Mouse (Mus musculus) midbrain, embryonic 10.5 days (tissue): ENCODE measurements at regions not wholly inside any gene's neighbourhood (a gene's known extent, or its start where the extent isn't known, plus 50 kb on each side); places are given as distances from the start of the nearest gene placed in this dataset.

ENCODE experiments used
- DNase-seq: peaks from one replicate; pipeline ENCODE4 v3.0.0-alpha.2; 2017; ENCODE audit warnings: low spot score
- H3K27ac ChIP-seq: fragments of 300-500 bp; sonication (generic); replicated peaks from 2 replicates; pipeline ENCODE4 v1.5.1; 2016; ENCODE audit warnings: mild to moderate bottlenecking
- H3K27me3 ChIP-seq: fragments of 300-500 bp; sonication (generic); 2 replicates; pipeline ENCODE4 v1.6.1; 2016; ENCODE audit warnings: low read depth, mild to moderate bottlenecking; ENCODE audit not compliant: poor library complexity, severe bottlenecking
- H3K36me3 ChIP-seq: fragments of 300-500 bp; sonication (generic); 2 replicates; pipeline ENCODE4 v1.6.1; 2016; ENCODE audit warnings: mild to moderate bottlenecking, moderate library complexity
- H3K4me1 ChIP-seq: fragments of 300-500 bp; sonication (generic); 2 replicates; pipeline ENCODE4 v1.6.1; 2016
- H3K4me3 ChIP-seq: fragments of 300-500 bp; sonication (generic); 2 replicates; pipeline ENCODE4 v1.5.1; 2016; ENCODE audit warnings: mild to moderate bottlenecking, moderate library complexity
- H3K9me3 ChIP-seq: fragments of 300-500 bp; sonication (generic); replicated peaks from 2 replicates; pipeline ENCODE4 v1.6.1; 2016; ENCODE audit warnings: mild to moderate bottlenecking
- WGBS: fragments of 180-500 bp; shearing (Covaris S2); methylation state at CpG from one replicate; pipeline ENCODE4 v1.1.7; 2016; 5-methylcytosine and 5-hydroxymethylcytosine counted together

DNA sequence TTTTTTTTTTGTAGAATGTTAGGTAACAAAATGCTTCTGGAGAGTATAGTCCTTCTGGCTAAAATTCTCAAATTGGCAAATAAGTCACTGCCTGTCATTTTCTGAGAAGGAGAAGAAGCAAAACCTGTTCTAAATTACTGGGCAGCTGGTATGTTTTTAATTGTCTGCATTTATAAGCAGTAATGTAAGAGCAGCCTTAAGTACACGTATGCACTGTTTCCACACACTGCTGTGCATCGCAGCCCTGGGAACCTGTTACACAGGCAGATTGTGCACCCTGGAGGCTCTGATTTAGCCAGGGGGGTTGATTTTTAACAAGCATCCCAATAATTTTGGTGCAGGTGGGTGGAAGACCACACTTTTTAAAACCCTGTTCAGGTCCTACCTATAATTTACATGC, 236.2 kb downstream of the Hace1 start:
- H3K4me1 ChIP-seq, result no peaks in the 10 kb centered on the region
- H3K4me3 ChIP-seq, result no peak overlapping the region
- no peaks in the 10 kb centered on the region for H3K9me3 ChIP-seq
- no peak for DNase-seq
- WGBS, result 78% methylated on average over 2 of the region's 2 CpGs
- H3K27me3 ChIP-seq, result no peaks in the 10 kb centered on the region
- no peaks in the 10 kb centered on the region for H3K36me3 ChIP-seq
- no peak overlapping the region for H3K27ac ChIP-seq

GRCm38 (mm10) chr10:45816679-45817078, 239.1 kb downstream of the Hace1 start:
- Histone ChIP-seq H3K27me3 (no peaks in the 10 kb centered on the region), H3K27ac (no peak overlapping the region), H3K9me3 (no peaks in the 10 kb centered on the region), H3K36me3 (no peaks in the 10 kb centered on the region), H3K4me3 (no peak overlapping the region), H3K4me1 (no peaks in the 10 kb centered on the region)
- DNase-seq, result no peak
- WGBS, result 94% methylated on average over 4 of the region's 4 CpGs

DNA sequence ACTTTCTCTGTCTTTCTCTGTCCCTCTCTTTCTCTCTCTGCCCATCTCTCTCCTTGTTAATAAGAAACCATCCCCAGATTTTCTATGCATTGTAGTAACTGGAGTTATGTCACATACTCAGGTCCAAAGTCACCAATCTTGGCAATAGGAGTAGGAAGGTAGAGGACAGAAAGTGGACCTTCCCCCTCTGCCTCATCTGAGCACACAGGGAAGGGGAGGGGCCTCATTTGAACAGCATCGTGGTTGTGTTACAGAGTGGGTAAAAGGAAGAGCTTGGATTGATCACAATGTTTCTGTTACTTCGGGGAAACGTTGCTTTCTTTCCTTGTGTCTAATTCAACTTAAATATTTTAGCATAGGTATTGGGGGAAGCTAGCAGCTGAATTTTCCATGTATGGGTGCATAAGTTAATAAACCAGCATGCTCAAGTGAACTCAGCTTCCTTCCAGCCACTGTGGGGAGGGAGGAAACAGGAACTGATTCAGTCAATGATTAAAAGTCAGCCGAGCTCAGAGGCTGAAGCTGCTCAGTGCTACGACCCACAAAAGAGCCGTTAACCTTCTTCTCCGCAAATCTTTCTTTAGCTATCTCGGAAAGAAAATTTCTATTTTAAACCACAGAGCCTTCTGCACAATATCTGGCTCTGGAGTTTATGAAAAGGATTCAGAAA, 243.5 kb downstream of the Hace1 start:
- no peak for DNase-seq
- no peaks in the 10 kb centered on the region for H3K4me1 ChIP-seq
- H3K36me3 ChIP-seq, result no peaks in the 10 kb centered on the region
- no peak overlapping the region for H3K27ac ChIP-seq
- H3K9me3 ChIP-seq, result no peaks in the 10 kb centered on the region
- H3K4me3 ChIP-seq, result no peak overlapping the region
- WGBS, result 78% methylated on average over 8 of the region's 8 CpGs
- H3K27me3 ChIP-seq, result no peaks in the 10 kb centered on the region

GRCm38 (mm10) chr10:45822251-45822650, 244.6 kb downstream of the Hace1 start:
- H3K27ac ChIP-seq, result no peak overlapping the region
- no peak overlapping the region for H3K4me3 ChIP-seq
- H3K9me3 ChIP-seq, result no peaks in the 10 kb centered on the region
- H3K4me1 ChIP-seq, result no peaks in the 10 kb centered on the region
- H3K36me3 ChIP-seq, result no peaks in the 10 kb centered on the region
- DNase-seq, result no peak
- 94% methylated on average over 1 of the region's 1 CpGs for WGBS
- no peaks in the 10 kb centered on the region for H3K27me3 ChIP-seq

DNA sequence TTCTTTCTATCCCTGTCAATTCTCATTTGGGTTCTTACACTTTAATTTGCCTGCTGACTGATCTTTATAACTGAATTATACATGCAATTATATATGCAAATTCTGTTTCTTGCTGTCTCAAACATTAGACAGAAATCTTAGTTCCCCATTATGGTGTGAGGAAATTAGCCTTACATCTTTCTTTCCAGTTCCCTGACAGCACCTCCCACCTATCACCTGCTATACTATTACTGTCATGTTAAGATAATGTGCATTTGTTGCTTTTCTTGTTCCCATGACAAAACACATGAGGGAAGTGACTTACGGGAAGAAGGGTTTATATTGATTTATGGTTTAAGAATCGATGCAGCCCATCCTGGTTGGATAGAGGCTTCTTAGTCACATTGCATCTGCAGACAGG, 246.0 kb downstream of the Hace1 start:
- no peak for DNase-seq
- Histone ChIP-seq H3K4me3 (no peak overlapping the region), H3K27me3 (no peaks in the 10 kb centered on the region), H3K4me1 (no peaks in the 10 kb centered on the region), H3K27ac (no peak overlapping the region), H3K36me3 (no peaks in the 10 kb centered on the region), H3K9me3 (no peaks in the 10 kb centered on the region)
- WGBS, result 88% methylated on average over 2 of the region's 2 CpGs

DNA sequence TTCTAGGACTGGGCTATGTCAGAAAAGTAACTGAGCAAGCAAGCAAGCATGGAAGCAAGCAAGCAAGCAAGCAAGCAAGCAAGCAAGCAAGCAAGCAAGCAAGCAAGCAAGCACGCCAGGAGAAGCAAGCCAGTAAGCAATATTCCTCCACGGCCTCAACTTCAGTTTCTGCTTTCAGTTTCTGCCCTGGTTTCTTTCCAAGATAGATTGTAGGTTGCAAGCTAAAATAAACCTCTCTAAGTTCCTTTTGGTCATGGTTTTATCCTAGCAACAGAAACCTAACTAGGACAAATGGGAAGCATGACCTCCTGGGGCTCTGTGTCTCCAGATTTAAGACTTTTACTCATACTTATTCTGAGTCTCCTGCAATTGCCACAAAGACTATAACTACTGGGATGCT, 271.0 kb downstream of the Hace1 start:
- Histone ChIP-seq H3K4me3 (no peak overlapping the region), H3K27me3 (no peaks in the 10 kb centered on the region), H3K36me3 (no peaks in the 10 kb centered on the region), H3K4me1 (peaks cover 9% of the 10 kb centered on the region), H3K27ac (no peak overlapping the region), H3K9me3 (no peaks in the 10 kb centered on the region)
- no peak for DNase-seq
- 87% methylated on average over 2 of the region's 2 CpGs for WGBS

- Histone ChIP-seq H3K9me3 (no peaks in the 10 kb centered on the region), H3K4me3 (no peak overlapping the region), H3K27me3 (no peaks in the 10 kb centered on the region), H3K27ac (no peak overlapping the region), H3K36me3 (no peaks in the 10 kb centered on the region), H3K4me1 (peaks cover 9% of the 10 kb centered on the region)
- 85% methylated on average over 1 of the region's 1 CpGs for WGBS
- DNase-seq, result no peak
Observed at GRCm38 (mm10) chr10:45849841-45850240, 272.2 kb downstream of the Hace1 start.

GRCm38 (mm10) chr10:45850625-45851024, 273.0 kb downstream of the Hace1 start:
- peaks cover 9% of the 10 kb centered on the region for H3K4me1 ChIP-seq
- H3K27ac ChIP-seq, result no peak overlapping the region
- DNase-seq, result no peak
- no peaks in the 10 kb centered on the region for H3K27me3 ChIP-seq
- WGBS, result 52% methylated on average over 6 of the region's 6 CpGs
- H3K36me3 ChIP-seq, result no peaks in the 10 kb centered on the region
- H3K9me3 ChIP-seq, result no peaks in the 10 kb centered on the region
- H3K4me3 ChIP-seq, result no peak overlapping the region

DNA sequence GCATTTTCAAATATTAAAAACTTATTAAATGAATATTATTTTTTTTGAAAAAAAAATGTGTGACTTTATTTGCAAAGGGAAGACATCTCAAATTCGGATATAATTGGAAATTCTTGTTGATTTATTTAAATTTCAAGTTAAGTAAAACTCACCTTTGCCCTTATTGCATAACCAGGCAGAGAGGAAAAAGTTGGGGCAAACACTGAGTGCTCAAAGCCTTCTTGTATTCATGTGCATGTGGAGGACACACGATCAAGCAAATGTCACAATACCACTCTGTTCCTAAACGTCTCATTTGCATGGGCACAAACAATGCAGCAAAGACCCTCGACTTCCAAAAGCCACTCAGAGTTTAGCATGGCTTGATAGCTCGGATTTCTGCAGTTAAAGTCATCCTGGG, 275.1 kb downstream of the Hace1 start:
- no peaks in the 10 kb centered on the region for H3K9me3 ChIP-seq
- WGBS, result 74% methylated on average over 5 of the region's 5 CpGs
- H3K27me3 ChIP-seq, result no peaks in the 10 kb centered on the region
- H3K27ac ChIP-seq, result no peak overlapping the region
- H3K4me3 ChIP-seq, result no peak overlapping the region
- DNase-seq, result no peak
- H3K4me1 ChIP-seq, result peaks cover 9% of the 10 kb centered on the region
- no peaks in the 10 kb centered on the region for H3K36me3 ChIP-seq

- Histone ChIP-seq H3K9me3 (no peaks in the 10 kb centered on the region), H3K27me3 (no peaks in the 10 kb centered on the region), H3K27ac (no peak overlapping the region), H3K4me3 (no peak overlapping the region), H3K4me1 (peaks cover 8% of the 10 kb centered on the region), H3K36me3 (no peaks in the 10 kb centered on the region)
- 78% methylated on average over 3 of the region's 3 CpGs for WGBS
- no peak for DNase-seq
Observed at GRCm38 (mm10) chr10:45855514-45855913, 277.9 kb downstream of the Hace1 start.

- H3K4me3 ChIP-seq, result no peak overlapping the region
- H3K36me3 ChIP-seq, result no peaks in the 10 kb centered on the region
- H3K27me3 ChIP-seq, result no peaks in the 10 kb centered on the region
- no peaks in the 10 kb centered on the region for H3K9me3 ChIP-seq
- DNase-seq, result no peak
- WGBS, result 84% methylated on average over 3 of the region's 3 CpGs
- peaks cover 3% of the 10 kb centered on the region; the same call in 1 of the 2 replicates for H3K4me1 ChIP-seq
- H3K27ac ChIP-seq, result no peak overlapping the region
Observed at GRCm38 (mm10) chr10:45859137-45859536, 281.5 kb downstream of the Hace1 start.

DNA sequence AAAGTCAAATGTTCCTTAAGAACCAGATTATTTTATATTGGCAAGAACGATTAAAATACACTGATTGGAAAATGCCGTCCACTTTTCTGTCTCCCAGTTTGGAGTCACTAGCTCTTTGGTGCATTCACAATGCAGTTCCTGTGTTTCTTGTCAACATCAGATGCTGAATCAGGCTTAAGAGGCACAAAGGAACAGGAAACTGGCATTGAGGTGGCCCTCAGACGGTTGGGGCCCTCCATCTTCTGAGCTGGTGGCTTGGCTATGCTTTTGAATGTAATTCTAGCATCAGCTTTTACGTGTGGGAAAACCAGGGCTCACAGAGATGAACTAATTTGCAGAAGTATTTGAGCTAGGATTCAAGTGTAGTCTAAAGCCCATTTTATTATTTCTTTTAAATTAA, 282.3 kb downstream of the Hace1 start:
- Histone ChIP-seq H3K4me3 (no peak overlapping the region), H3K36me3 (no peaks in the 10 kb centered on the region), H3K27ac (no peak overlapping the region), H3K9me3 (no peaks in the 10 kb centered on the region), H3K4me1 (peaks cover 3% of the 10 kb centered on the region; the same call in 1 of the 2 replicates), H3K27me3 (no peaks in the 10 kb centered on the region)
- 63% methylated on average over 4 of the region's 4 CpGs for WGBS
- DNase-seq, result no peak

GRCm38 (mm10) chr10:45860696-45861095, 283.1 kb downstream of the Hace1 start:
- Histone ChIP-seq H3K27ac (no peak overlapping the region), H3K36me3 (no peaks in the 10 kb centered on the region), H3K27me3 (no peaks in the 10 kb centered on the region), H3K4me1 (peaks cover 3% of the 10 kb centered on the region; the same call in 1 of the 2 replicates), H3K4me3 (no peak overlapping the region), H3K9me3 (no peaks in the 10 kb centered on the region)
- DNase-seq, result no peak
- 73% methylated on average over 4 of the region's 4 CpGs for WGBS

DNA sequence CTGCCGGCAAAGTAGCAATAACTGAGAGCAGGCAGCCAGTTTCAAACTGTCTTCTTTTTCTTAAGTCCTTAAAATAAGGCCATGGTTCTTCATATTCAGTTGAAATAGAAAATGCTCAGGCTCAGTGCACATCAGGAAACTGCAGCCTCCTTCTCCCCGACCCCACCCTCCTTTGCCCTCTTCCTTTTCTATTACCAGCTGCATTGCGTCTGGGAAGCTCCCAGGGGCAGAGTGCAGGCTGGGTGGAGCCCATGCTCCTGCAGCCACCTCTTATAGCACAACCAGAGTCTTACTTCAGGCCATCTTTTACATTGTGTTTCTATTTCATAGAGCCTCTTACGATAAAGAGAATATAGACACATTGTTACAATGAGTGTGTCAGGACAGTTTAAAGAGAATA, 288.2 kb downstream of the Hace1 start:
- WGBS, result 62% methylated on average over 4 of the region's 4 CpGs
- H3K27ac ChIP-seq, result no peak overlapping the region
- H3K9me3 ChIP-seq, result no peaks in the 10 kb centered on the region
- H3K4me1 ChIP-seq, result no peaks in the 10 kb centered on the region
- no peak for DNase-seq
- no peaks in the 10 kb centered on the region for H3K27me3 ChIP-seq
- no peaks in the 10 kb centered on the region for H3K36me3 ChIP-seq
- H3K4me3 ChIP-seq, result no peak overlapping the region
